Mouse (Mus musculus): Measurements from ENCODE around the gene Zbtb9. TPM values are rescaled to one million over a fixed set of nuclear protein-coding genes. Genes with fewer than 3 reads are reported as not detected.

Zbtb9 gene
- polyA plus RNA-seq, 1 experiment from 2014 or later: 16.5 TPM

- H3K27ac ChIP-seq: no peak overlapping the region
- no peaks in the 10 kb centered on the region for H3K9me3 ChIP-seq
- 86% methylated on average over 6 of the region's 6 CpGs for WGBS
- H3K36me3 ChIP-seq: no peaks in the 10 kb centered on the region
- H3K4me3 ChIP-seq: no peak overlapping the region
- no peak for DNase-seq (ENCODE audit: low spot score)
- peaks cover 36% of the 10 kb centered on the region for H3K4me1 ChIP-seq (replicated peaks)
- H3K27me3 ChIP-seq (ENCODE audit: insufficient read depth, poor library complexity, severe bottlenecking): no peaks in the 10 kb centered on the region; the same call in 1 of the 2 replicates
Observed at GRCm38 (mm10) chr17:27045164-27045563, 72.2 kb downstream of the Zbtb9 start.

- Histone ChIP-seq H3K27me3 (ENCODE audit: insufficient read depth, poor library complexity, severe bottlenecking) (no peaks in the 10 kb centered on the region), H3K4me1 (replicated peaks) (peaks cover 29% of the 10 kb centered on the region), H3K36me3 (no peaks in the 10 kb centered on the region), H3K9me3 (no peaks in the 10 kb centered on the region), H3K27ac (peak overlapping the region; percentile 75), H3K4me3 (no peak overlapping the region)
- no peak for DNase-seq (ENCODE audit: low spot score)
- 76% methylated on average over 14 of the region's 14 CpGs for WGBS
Observed at GRCm38 (mm10) chr17:27047762-27048444, 74.9 kb downstream of the Zbtb9 start.

DNA sequence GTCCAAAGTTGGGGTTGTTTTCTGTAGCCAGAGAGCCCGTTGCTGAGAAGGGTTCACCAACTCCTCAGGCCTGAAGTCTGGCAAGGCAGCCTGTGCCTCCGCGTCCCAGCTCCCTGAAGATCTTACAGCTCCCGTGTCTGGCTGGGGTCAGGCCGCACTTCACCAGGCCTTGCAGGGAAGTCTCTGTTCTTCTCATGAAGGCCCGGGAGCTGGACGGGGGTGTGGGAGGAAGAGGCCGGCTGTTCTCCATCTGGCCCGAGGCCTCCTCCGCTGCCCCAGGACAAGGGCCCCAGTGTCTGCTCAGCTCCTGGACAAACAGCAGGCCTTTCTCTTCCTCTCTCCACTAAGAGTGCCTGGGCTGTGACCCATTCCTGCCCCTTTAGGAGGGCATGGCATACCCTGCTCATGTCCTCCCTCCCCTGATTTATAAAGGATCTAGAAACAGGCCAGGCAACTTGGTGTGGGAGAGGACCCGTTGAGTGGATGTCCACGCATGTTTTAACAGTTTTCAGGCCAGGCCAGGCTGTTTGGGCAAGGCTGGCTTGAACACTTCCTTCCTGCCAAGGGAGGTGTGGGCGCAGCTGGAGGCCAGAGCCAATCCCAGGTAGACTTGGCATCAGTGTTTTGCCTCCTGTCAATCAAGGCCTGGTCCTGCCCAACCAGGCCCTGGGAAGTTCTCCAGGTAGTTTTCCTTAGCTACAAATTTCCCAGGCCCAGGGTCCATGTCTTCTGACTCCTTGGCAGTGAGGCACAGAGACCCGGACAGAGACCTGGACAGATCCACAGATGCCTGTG, 75.7 kb downstream of the Zbtb9 start:
- DNase-seq (ENCODE audit: low spot score): no peak
- 63% methylated on average over 14 of the region's 14 CpGs for WGBS
- H3K36me3 ChIP-seq: no peaks in the 10 kb centered on the region
- H3K4me3 ChIP-seq: no peak overlapping the region
- no peaks in the 10 kb centered on the region for H3K9me3 ChIP-seq
- H3K27ac ChIP-seq: peak overlapping the region; percentile 75
- H3K27me3 ChIP-seq (ENCODE audit: insufficient read depth, poor library complexity, severe bottlenecking): no peaks in the 10 kb centered on the region; the same call in 1 of the 2 replicates
- H3K4me1 ChIP-seq (replicated peaks): peaks cover 23% of the 10 kb centered on the region

DNA sequence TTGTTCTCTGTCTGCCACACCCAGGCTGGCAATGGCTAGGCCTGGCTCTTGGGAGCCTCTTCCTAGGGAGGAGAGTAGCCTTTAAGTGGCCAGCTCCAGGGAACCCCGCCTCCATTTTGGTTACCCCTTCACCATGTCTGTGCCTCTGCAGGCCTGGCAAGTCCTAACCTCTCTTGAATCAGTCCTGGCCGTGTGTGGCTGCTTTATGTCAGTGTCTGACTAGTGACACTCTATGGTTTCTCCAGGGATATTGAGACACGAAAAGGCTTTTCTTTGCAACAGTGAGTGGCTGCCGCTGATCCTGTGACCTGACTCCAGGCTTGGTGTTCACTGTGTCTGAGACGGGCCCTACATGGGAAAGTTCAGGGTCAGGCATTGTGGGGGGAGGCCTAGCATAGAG, 77.9 kb downstream of the Zbtb9 start:
- Histone ChIP-seq H3K4me3 (no peak overlapping the region), H3K36me3 (no peaks in the 10 kb centered on the region), H3K4me1 (replicated peaks) (peaks cover 24% of the 10 kb centered on the region), H3K9me3 (no peaks in the 10 kb centered on the region), H3K27me3 (ENCODE audit: insufficient read depth, poor library complexity, severe bottlenecking) (peaks cover 7% of the 10 kb centered on the region), H3K27ac (peak overlapping the region; percentile 74; the same call in 1 of the 2 replicates)
- no peak for DNase-seq (ENCODE audit: low spot score)
- WGBS: 67% methylated on average over 5 of the region's 5 CpGs

DNA sequence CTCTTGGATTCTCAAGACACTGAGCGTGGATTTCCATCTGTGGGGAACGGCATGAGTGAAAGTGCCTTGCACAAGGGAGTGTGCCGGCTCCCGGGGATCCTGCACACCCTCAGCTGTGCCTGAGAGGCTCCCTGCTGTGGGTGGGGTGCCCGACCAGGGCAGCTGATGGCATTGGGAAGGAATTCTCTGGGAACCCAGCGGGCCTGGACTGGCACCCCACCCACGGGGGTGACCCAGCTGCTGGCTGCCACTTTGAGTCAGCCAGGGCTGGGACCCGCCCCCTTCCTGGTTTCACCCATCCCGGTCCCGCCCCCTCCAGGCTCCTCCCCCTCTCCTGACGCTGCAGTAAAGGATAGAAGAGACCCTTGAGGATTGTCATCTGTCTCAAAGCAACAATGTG, 78.5 kb downstream of the Zbtb9 start:
- Histone ChIP-seq H3K36me3 (no peaks in the 10 kb centered on the region), H3K4me1 (replicated peaks) (peaks cover 30% of the 10 kb centered on the region), H3K27me3 (ENCODE audit: insufficient read depth, poor library complexity, severe bottlenecking) (peaks cover 14% of the 10 kb centered on the region), H3K27ac (peak overlapping the region; percentile 74), H3K9me3 (no peaks in the 10 kb centered on the region), H3K4me3 (0 out of 2 replicates have a peak overlapping the region, but pooled peaks have one; percentile 16)
- 39% methylated on average over 11 of the region's 11 CpGs for WGBS
- DNase-seq (ENCODE audit: low spot score): no peak

DNA sequence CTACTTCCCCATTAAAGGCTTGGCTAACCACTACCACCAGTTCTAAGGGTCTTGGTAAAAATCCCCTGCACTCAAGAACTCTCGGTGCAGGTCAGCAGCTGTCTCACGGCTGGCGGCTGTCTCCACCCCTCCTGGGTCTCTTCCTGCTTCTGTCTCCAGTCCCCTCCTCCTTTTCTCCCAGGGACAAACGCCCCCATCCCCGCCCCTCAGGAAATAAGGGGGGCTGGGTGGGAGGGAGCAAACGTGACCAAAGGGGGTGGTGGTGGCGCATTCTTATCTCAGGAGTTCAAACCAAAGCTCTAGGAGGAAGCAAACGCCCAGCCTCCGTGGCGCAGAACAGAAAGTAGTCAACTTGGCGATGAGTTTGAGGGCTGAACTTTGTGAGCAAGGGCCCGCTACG, 83.2 kb downstream of the Zbtb9 start:
- H3K27me3 ChIP-seq (ENCODE audit: insufficient read depth, poor library complexity, severe bottlenecking): peaks cover 60% of the 10 kb centered on the region
- peaks cover 42% of the 10 kb centered on the region for H3K4me1 ChIP-seq (replicated peaks)
- DNase-seq (ENCODE audit: low spot score): peak; percentile 68
- WGBS: 1% methylated on average over 13 of the region's 13 CpGs
- no peaks in the 10 kb centered on the region for H3K9me3 ChIP-seq
- H3K36me3 ChIP-seq: no peaks in the 10 kb centered on the region
- H3K4me3 ChIP-seq: peak overlapping the region; percentile 65
- no peak overlapping the region for H3K27ac ChIP-seq

DNA sequence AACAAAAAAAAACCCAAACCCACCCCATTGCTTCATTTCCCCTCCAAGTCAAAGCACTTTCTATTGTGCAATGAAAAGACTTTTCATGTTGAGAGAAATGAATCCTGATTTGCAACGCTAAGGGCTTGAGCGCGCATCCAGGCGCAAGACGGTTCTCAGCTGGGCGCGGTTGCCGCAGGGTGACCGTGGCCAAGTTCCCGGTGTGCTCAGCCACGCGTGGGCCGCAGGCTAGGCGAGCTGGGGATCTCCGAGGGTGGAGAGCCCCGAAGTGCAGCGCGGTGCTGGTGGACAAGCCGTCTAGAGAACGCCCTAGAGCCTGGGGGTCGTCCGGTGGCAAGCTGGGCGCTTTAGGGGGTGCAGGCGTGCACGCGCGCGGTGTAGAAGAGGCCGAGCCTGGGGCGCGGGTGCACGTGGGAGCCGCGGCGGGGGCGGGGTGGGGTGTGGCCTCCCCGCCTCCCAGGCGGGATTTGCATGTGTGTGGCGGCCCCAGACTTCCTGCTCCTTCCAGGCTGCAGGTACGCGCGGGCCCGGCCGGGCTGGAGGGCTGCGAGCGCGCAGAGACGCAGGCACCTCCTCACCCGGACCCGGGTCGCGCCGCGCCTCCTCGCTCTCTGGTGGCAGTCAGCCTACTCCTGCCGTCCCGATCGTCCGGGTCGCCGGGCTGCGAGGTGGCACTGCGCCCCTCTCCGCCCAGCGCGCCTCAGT, 84.0 kb downstream of the Zbtb9 start, which contains the start of gene Itpr3:
Gene Itpr3, plus strand, starts transcription at position 493 of the 705 bp plus-strand sequence.
- H3K27me3 ChIP-seq (ENCODE audit: insufficient read depth, poor library complexity, severe bottlenecking): peaks cover 60% of the 10 kb centered on the region
- peaks cover 34% of the 10 kb centered on the region for H3K4me1 ChIP-seq (replicated peaks)
- no peaks in the 10 kb centered on the region for H3K9me3 ChIP-seq
- peak; percentile 68 for DNase-seq (ENCODE audit: low spot score)
- no peaks in the 10 kb centered on the region for H3K36me3 ChIP-seq
- peak within 1 kb of the TSS; percentile 65 for H3K4me3 ChIP-seq
- peak within 1 kb of the TSS; percentile 76 for H3K27ac ChIP-seq
- WGBS: under 1% methylated on average over 66 of the region's 66 CpGs

GRCm38 (mm10) chr17:27057517-27058055, 84.6 kb downstream of the Zbtb9 start:
- Histone ChIP-seq H3K36me3 (no peaks in the 10 kb centered on the region), H3K27ac (peak overlapping the region; percentile 76), H3K9me3 (no peaks in the 10 kb centered on the region), H3K27me3 (ENCODE audit: insufficient read depth, poor library complexity, severe bottlenecking) (peaks cover 60% of the 10 kb centered on the region), H3K4me1 (replicated peaks) (peaks cover 31% of the 10 kb centered on the region), H3K4me3 (peak overlapping the region; percentile 65)
- under 1% methylated on average over 24 of the region's 24 CpGs for WGBS
- no peak for DNase-seq (ENCODE audit: low spot score)

Other genes with a start within 250 kb of the Zbtb9 start
- 48.4 and 54.3 TPM in 2 replicates for gene Bnip1, start 192.1 kb upstream of the Zbtb9 start, polyA plus RNA-seq (2016; fragmentation: Nextera tagmentation; extraction: Ambion mirVana)
- gene Nkx2-5, start 128.2 kb upstream of the Zbtb9 start, polyA plus RNA-seq (2016; fragmentation: Nextera tagmentation; extraction: Ambion mirVana): 0.21 TPM in 1 of 2 replicates, not detected in the other
- 9.2 and 12.0 TPM in 2 replicates for gene Kifc5b, start 56.1 kb upstream of the Zbtb9 start, polyA plus RNA-seq (2016; fragmentation: Nextera tagmentation; extraction: Ambion mirVana)
- gene Phf1, start 40.1 kb upstream of the Zbtb9 start, polyA plus RNA-seq (2016; fragmentation: Nextera tagmentation; extraction: Ambion mirVana): 4.5 and 8.2 TPM in 2 replicates
- 186 and 189 TPM in 2 replicates for gene Cuta, start 33.6 kb upstream of the Zbtb9 start, polyA plus RNA-seq (2016; fragmentation: Nextera tagmentation; extraction: Ambion mirVana)
- 2.0 TPM in 2 replicates for gene Syngap1, start 31.9 kb upstream of the Zbtb9 start, polyA plus RNA-seq (2016; fragmentation: Nextera tagmentation; extraction: Ambion mirVana)
- 2.9 and 6.6 TPM in 2 replicates for gene Bak1, start 55.8 kb downstream of the Zbtb9 start, polyA plus RNA-seq (2016; fragmentation: Nextera tagmentation; extraction: Ambion mirVana)
- 1.8 and 2.0 TPM in 2 replicates for gene Itpr3, start 84.1 kb downstream of the Zbtb9 start, polyA plus RNA-seq (2016; fragmentation: Nextera tagmentation; extraction: Ambion mirVana)
- gene Uqcc2, start 160.7 kb downstream of the Zbtb9 start, polyA plus RNA-seq (2016; fragmentation: Nextera tagmentation; extraction: Ambion mirVana): 395 and 442 TPM in 2 replicates
- 0.06 and 0.31 TPM in 2 replicates for gene Ip6k3, start 194.6 kb downstream of the Zbtb9 start, polyA plus RNA-seq (2016; fragmentation: Nextera tagmentation; extraction: Ambion mirVana)
- 19.0 and 30.0 TPM in 2 replicates for gene Lemd2, start 231.3 kb downstream of the Zbtb9 start, polyA plus RNA-seq (2016; fragmentation: Nextera tagmentation; extraction: Ambion mirVana)

Data from hindbrain, embryonic 10.5 days (tissue).